Mouse (Mus musculus) bone marrow, adult 2 months (tissue): Measurements from ENCODE around the gene Acbd5.

ENCODE experiments used
- CTCF ChIP-seq: fragments of 200-500 bp; IDR thresholded peaks from 2 replicates; pipeline ENCODE4 v1.5.1; 2011; ENCODE audit warnings: low read length, control low read depth; ENCODE audit not compliant: control insufficient read depth, insufficient read depth
- POLR2A ChIP-seq: fragments of 200-500 bp; IDR thresholded peaks from 2 replicates; pipeline ENCODE4 v1.6.1; 2011; ENCODE audit warnings: low read depth, mild to moderate bottlenecking, control low read depth, low read length, borderline replicate concordance; ENCODE audit not compliant: control insufficient read depth

GRCm38 (mm10) chr2:23155777-23156607 lies 88.0 kb downstream of the Acbd5 start, which contains the start of the genes Mastl and Yme1l1:
- TF ChIP-seq CTCF: peak; percentile 15; the same call in 1 of the 2 replicates
- peak; percentile 84 for TF ChIP-seq POLR2A
